Mouse (Mus musculus) heart, embryonic 13.5 days (tissue): ENCODE results near the gene Mia2. TPM values are rescaled to one million over a fixed set of nuclear protein-coding genes. Genes with fewer than 3 reads are reported as not detected.

Experiments
- ATAC-seq: fragments of 200-750 bp; cut with Nextera tagmentation; 2 replicates; pipeline ENCODE4 v1.8.0; 2017; ENCODE audit warnings: moderate TSS enrichment; ENCODE audit not compliant: insufficient number of reproducible peaks, low FRiP score, low TSS enrichment; ENCODE audit errors: extremely low read depth
- H3K27ac ChIP-seq: fragments of 300-500 bp; sonication (generic); replicated peaks from 2 replicates; pipeline ENCODE4 v1.5.1; 2015; ENCODE audit warnings: moderate library complexity, mild to moderate bottlenecking, inconsistent platforms
- H3K27me3 ChIP-seq: fragments of 300-500 bp; sonication (generic); replicated peaks from 2 replicates; pipeline ENCODE4 v1.6.1; 2015; ENCODE audit warnings: mild to moderate bottlenecking, inconsistent platforms
- H3K36me3 ChIP-seq: fragments of 300-500 bp; sonication (generic); 2 replicates; pipeline ENCODE4 v1.6.1; 2015; ENCODE audit warnings: mild to moderate bottlenecking, inconsistent platforms
- H3K4me1 ChIP-seq: fragments of 300-500 bp; sonication (generic); 2 replicates; pipeline ENCODE4 v1.6.1; 2015; ENCODE audit warnings: inconsistent platforms
- H3K4me2 ChIP-seq: fragments of 300-500 bp; sonication (generic); 2 replicates; pipeline ENCODE4 v1.6.1; 2015; ENCODE audit warnings: inconsistent platforms, mild to moderate bottlenecking, moderate library complexity
- H3K4me3 ChIP-seq: fragments of 300-500 bp; sonication (generic); 2 replicates; pipeline ENCODE4 v1.5.1; 2015; ENCODE audit warnings: moderate library complexity, mild to moderate bottlenecking, inconsistent platforms
- H3K9ac ChIP-seq: fragments of 300-500 bp; sonication (generic); 2 replicates; pipeline ENCODE4 v1.6.1; 2015; ENCODE audit warnings: inconsistent platforms, mild to moderate bottlenecking, moderate library complexity
- H3K9me3 ChIP-seq: fragments of 300-500 bp; sonication (generic); 2 replicates; pipeline ENCODE4 v1.6.1; 2016; ENCODE audit warnings: inconsistent platforms
- WGBS: fragments of 180-500 bp; shearing (Covaris S2); methylation state at CpG from one replicate; pipeline ENCODE4 v1.1.7; 2015; ENCODE audit warnings: mixed read lengths; 5-methylcytosine and 5-hydroxymethylcytosine counted together
- polyA plus RNA-seq: library from polyadenylated mRNA; unstranded; fragments of >200 nt; fragmentation: Nextera tagmentation; extraction: Ambion mirVana; gene quantifications from 2 replicates; pipeline ENCODE4 v1.2.1, GENCODE M21; 2015

Gene Mia2
- polyA plus RNA-seq, 1 experiment from 2014 or later = 34.8 TPM

- Histone ChIP-seq H3K9me3 (no peaks in the 10 kb centered on the region), H3K4me3 (no peak overlapping the region), H3K36me3 (peaks cover 77% of the 10 kb centered on the region), H3K9ac (no peak overlapping the region), H3K4me2 (no peak overlapping the region), H3K27ac (no peak overlapping the region), H3K27me3 (no peaks in the 10 kb centered on the region), H3K4me1 (no peaks in the 10 kb centered on the region)
- ATAC-seq = no peak
- WGBS = 91% methylated on average over 4 of the region's 4 CpGs
These were observed 74.3 kb downstream of the Mia2 start for GRCm38 (mm10) chr12:59169935-59170334.

- H3K36me3 ChIP-seq = peaks cover 90% of the 10 kb centered on the region
These were observed 82.2 kb downstream of the Mia2 start for GRCm38 (mm10) chr12:59177814-59178213.

GRCm38 (mm10) chr12:59188086-59188682 is 92.6 kb downstream of the Mia2 start:
- ATAC-seq = no peak
- Histone ChIP-seq H3K4me3 (no peak overlapping the region), H3K27me3 (no peaks in the 10 kb centered on the region), H3K4me1 (no peaks in the 10 kb centered on the region), H3K27ac (no peak overlapping the region), H3K4me2 (no peak overlapping the region), H3K9ac (no peak overlapping the region), H3K9me3 (no peaks in the 10 kb centered on the region), H3K36me3 (peaks cover 77% of the 10 kb centered on the region)
- WGBS = 69% methylated on average over 12 of the region's 12 CpGs

More at GRCm38 (mm10) chr12:59177814-59178213, 82.2 kb downstream of the Mia2 start:
- no peaks in the 10 kb centered on the region for H3K9me3 ChIP-seq
- ATAC-seq = no peak
- WGBS = 89% methylated on average over 3 of the region's 3 CpGs
- H3K4me3 ChIP-seq = no peak overlapping the region
- H3K27me3 ChIP-seq = no peaks in the 10 kb centered on the region
- H3K4me2 ChIP-seq = no peak overlapping the region
- no peak overlapping the region for H3K9ac ChIP-seq
- H3K27ac ChIP-seq = no peak overlapping the region
- H3K4me1 ChIP-seq = no peaks in the 10 kb centered on the region

- Histone ChIP-seq H3K9me3 (no peaks in the 10 kb centered on the region), H3K9ac (no peak overlapping the region), H3K4me3 (no peak overlapping the region), H3K27ac (no peak overlapping the region), H3K4me1 (peaks cover 12% of the 10 kb centered on the region), H3K36me3 (peaks cover 51% of the 10 kb centered on the region), H3K27me3 (no peaks in the 10 kb centered on the region), H3K4me2 (no peak overlapping the region)
- WGBS = 70% methylated on average over 3 of the region's 3 CpGs
- no peak for ATAC-seq
These were observed 98.0 kb downstream of the Mia2 start for GRCm38 (mm10) chr12:59193637-59194036.

GRCm38 (mm10) chr12:59194341-59195003 is 98.9 kb downstream of the Mia2 start:
- no peak overlapping the region for H3K4me3 ChIP-seq
- H3K9me3 ChIP-seq = no peaks in the 10 kb centered on the region
- peaks cover 52% of the 10 kb centered on the region for H3K36me3 ChIP-seq
- no peak overlapping the region for H3K9ac ChIP-seq
- peak overlapping the region; percentile 48 for H3K27ac ChIP-seq
- ATAC-seq = no peak
- H3K4me2 ChIP-seq = no peak overlapping the region
- WGBS = 33% methylated on average over 9 of the region's 9 CpGs
- peaks cover 16% of the 10 kb centered on the region for H3K4me1 ChIP-seq
- no peaks in the 10 kb centered on the region for H3K27me3 ChIP-seq

- H3K27me3 ChIP-seq = no peaks in the 10 kb centered on the region
- 74% methylated on average over 4 of the region's 4 CpGs for WGBS
- H3K9ac ChIP-seq = no peak overlapping the region
- H3K9me3 ChIP-seq = no peaks in the 10 kb centered on the region
- H3K4me2 ChIP-seq = no peak overlapping the region
- ATAC-seq = no peak
- H3K4me3 ChIP-seq = no peak overlapping the region
- peaks cover 54% of the 10 kb centered on the region for H3K36me3 ChIP-seq
- no peak overlapping the region; the same call in 1 of the 2 replicates for H3K27ac ChIP-seq
- H3K4me1 ChIP-seq = peaks cover 16% of the 10 kb centered on the region
These were observed 99.5 kb downstream of the Mia2 start for GRCm38 (mm10) chr12:59195065-59195464.

- 87% methylated on average over 4 of the region's 4 CpGs for WGBS
- no peak for ATAC-seq
- no peak overlapping the region for H3K4me2 ChIP-seq
- H3K27ac ChIP-seq = no peak overlapping the region
- H3K36me3 ChIP-seq = peaks cover 52% of the 10 kb centered on the region
- H3K4me3 ChIP-seq = no peak overlapping the region
- H3K9ac ChIP-seq = no peak overlapping the region
- no peaks in the 10 kb centered on the region for H3K27me3 ChIP-seq
- H3K4me1 ChIP-seq = peaks cover 16% of the 10 kb centered on the region
- no peaks in the 10 kb centered on the region for H3K9me3 ChIP-seq
These were observed 100.3 kb downstream of the Mia2 start for GRCm38 (mm10) chr12:59195941-59196340.

- Histone ChIP-seq H3K9ac (no peak overlapping the region), H3K4me3 (no peak overlapping the region), H3K4me1 (peaks cover 16% of the 10 kb centered on the region), H3K9me3 (no peaks in the 10 kb centered on the region), H3K27me3 (no peaks in the 10 kb centered on the region), H3K4me2 (no peak overlapping the region), H3K27ac (no peak overlapping the region), H3K36me3 (peaks cover 59% of the 10 kb centered on the region)
- no peak for ATAC-seq
- WGBS = 53% methylated on average over 4 of the region's 4 CpGs
These were observed 103.2 kb downstream of the Mia2 start for GRCm38 (mm10) chr12:59198750-59199149.

- no peak overlapping the region for H3K27ac ChIP-seq
- H3K27me3 ChIP-seq = no peaks in the 10 kb centered on the region
- H3K9ac ChIP-seq = no peak overlapping the region
- H3K9me3 ChIP-seq = no peaks in the 10 kb centered on the region
- peaks cover 64% of the 10 kb centered on the region for H3K36me3 ChIP-seq
- H3K4me3 ChIP-seq = no peak overlapping the region
- H3K4me2 ChIP-seq = no peak overlapping the region
- H3K4me1 ChIP-seq = peaks cover 14% of the 10 kb centered on the region
- no peak for ATAC-seq
- 92% methylated on average over 2 of the region's 2 CpGs for WGBS
These were observed 103.8 kb downstream of the Mia2 start for GRCm38 (mm10) chr12:59199361-59199760.

GRCm38 (mm10) chr12:59205571-59205970 is 110.0 kb downstream of the Mia2 start:
- H3K27me3 ChIP-seq = no peaks in the 10 kb centered on the region
- no peak overlapping the region for H3K9ac ChIP-seq
- no peak for ATAC-seq
- no peak overlapping the region for H3K4me3 ChIP-seq
- H3K27ac ChIP-seq = no peak overlapping the region
- WGBS = 93% methylated on average over 6 of the region's 6 CpGs
- H3K9me3 ChIP-seq = no peaks in the 10 kb centered on the region
- H3K4me1 ChIP-seq = peaks cover 11% of the 10 kb centered on the region
- peaks cover 38% of the 10 kb centered on the region for H3K36me3 ChIP-seq
- no peak overlapping the region for H3K4me2 ChIP-seq

- Histone ChIP-seq H3K27ac (0 out of 2 replicates have a peak overlapping the region, but pooled peaks have one; percentile 4), H3K27me3 (no peaks in the 10 kb centered on the region), H3K9me3 (0 out of 2 replicates have a peak, but pooled peaks cover 2% of the 10 kb centered on the region), H3K4me2 (no peak overlapping the region), H3K36me3 (peaks cover 38% of the 10 kb centered on the region), H3K4me3 (no peak overlapping the region), H3K4me1 (peaks cover 11% of the 10 kb centered on the region), H3K9ac (no peak overlapping the region)
- ATAC-seq = no peak
- WGBS = 84% methylated on average over 4 of the region's 4 CpGs
These were observed 110.8 kb downstream of the Mia2 start for GRCm38 (mm10) chr12:59206208-59206999.
